In genomic region chr12:102565086-102565485, GRCm38 (mm10) we compare ENCODE assay signal across 26 mouse cellular contexts. TPM values are rescaled to one million over a fixed set of nuclear protein-coding genes. Genes with fewer than 3 reads are reported as not detected.
A peak's percentile ranks its signal among the peaks of the same experiment; 100 is the strongest.
DNase-seq lines count a peak whose midpoint lies in the region; ATAC-seq and TF ChIP-seq lines count a peak whose summit lies in the region.
"Had no signal": no experiment of that assay in that cellular context is flagged by ENCODE, and none has a peak within 500 bp of the region (broad histone marks: within the 10 kb centered on the region; RNA-seq: fewer than 3 reads in every experiment).

No protein-coding gene starts in this region.

- H3K9me3 ChIP-seq in liver, postnatal 0 days (ENCODE audit: low read length): no peaks in the 10 kb centered on the region
- H3K9me3 ChIP-seq in intestine, embryonic 15.5 days: no peaks in the 10 kb centered on the region
- H3K9me3 ChIP-seq in liver, embryonic 14.5 days (ENCODE audit: control insufficient read depth, low read length): no peaks in the 10 kb centered on the region
- H3K9me3 ChIP-seq: embryonic facial prominence, embryonic 12.5 days; G1E; heart, embryonic 13.5 days; midbrain, embryonic 12.5 days had no signal

- no peaks in the 10 kb centered on the region for H3K4me1 ChIP-seq in liver, postnatal 0 days (ENCODE audit: insufficient read depth)
- no peaks in the 10 kb centered on the region for H3K4me1 ChIP-seq in intestine, embryonic 15.5 days (replicated peaks)
- H3K4me1 ChIP-seq in liver, embryonic 14.5 days (replicated peaks; ENCODE audit: control insufficient read depth in 2 of 2, insufficient read depth in 2 of 2, low read length in 1 of 2): peaks cover 7 to 15% of the 10 kb centered on the region in 2 experiments
- H3K4me1 ChIP-seq: embryonic facial prominence, embryonic 12.5 days; heart, embryonic 13.5 days; midbrain, embryonic 12.5 days had no signal

- H3K4me3 ChIP-seq in liver, postnatal 0 days (ENCODE audit: low read depth, low read length): no peak overlapping the region
- no peak overlapping the region for H3K4me3 ChIP-seq in intestine, embryonic 15.5 days (replicated peaks)
- no peak overlapping the region for H3K4me3 ChIP-seq in liver, embryonic 14.5 days (ENCODE audit: insufficient read depth in 1 of 2, low read depth in 2 of 2, low read length in 2 of 2)
- H3K4me3 ChIP-seq: embryonic facial prominence, embryonic 12.5 days; heart, embryonic 13.5 days; midbrain, embryonic 12.5 days had no signal

- no peaks in the 10 kb centered on the region for H3K27me3 ChIP-seq in liver, postnatal 0 days (ENCODE audit: insufficient read depth, low read length)
- no peaks in the 10 kb centered on the region for H3K27me3 ChIP-seq in intestine, embryonic 15.5 days (replicated peaks)
- H3K27me3 ChIP-seq in liver, embryonic 14.5 days (ENCODE audit: control insufficient read depth, insufficient read depth, low read length): no peaks in the 10 kb centered on the region
- H3K27me3 ChIP-seq: CH12.LX; embryonic facial prominence, embryonic 12.5 days; midbrain, embryonic 12.5 days had no signal

- TF ChIP-seq EP300 in liver, postnatal 0 days (IDR thresholded peaks at IDR 0.05; ENCODE audit: low read depth): no peak
- TF ChIP-seq EP300 in liver, embryonic 14.5 days (IDR thresholded peaks at IDR 0.05; ENCODE audit: low read depth): peak; percentile 41; the same call in 1 of the 2 replicates

- no peak for TF ChIP-seq CTCF in liver, postnatal 0 days (IDR thresholded peaks at IDR 0.05; ENCODE audit: low read depth)
- no peak for TF ChIP-seq CTCF in liver, embryonic 14.5 days (IDR thresholded peaks at IDR 0.05; ENCODE audit: low read depth)

- H3K27ac ChIP-seq in liver, postnatal 0 days (ENCODE audit: low read depth): no peak overlapping the region
- no peak overlapping the region for H3K27ac ChIP-seq in intestine, embryonic 15.5 days
- no peak overlapping the region for H3K27ac ChIP-seq in liver, embryonic 14.5 days
- H3K27ac ChIP-seq: embryonic facial prominence, embryonic 12.5 days; heart, embryonic 13.5 days; hindbrain, postnatal 0 days; kidney, postnatal 0 days; midbrain, embryonic 12.5 days had no signal

- WGBS in liver, postnatal 0 days (ENCODE audit: insufficient replicate concordance): 42% methylated on average over 6 of the region's 6 CpGs
- 67% methylated on average over 6 of the region's 6 CpGs for WGBS in intestine, embryonic 15.5 days
- 19% methylated on average over 6 of the region's 6 CpGs for WGBS in liver, embryonic 14.5 days (ENCODE audit: insufficient replicate concordance)

- no peak overlapping the region for H3K9ac ChIP-seq in liver, postnatal 0 days (replicated peaks)
- H3K9ac ChIP-seq in intestine, embryonic 15.5 days: no peak overlapping the region
- H3K9ac ChIP-seq in liver, embryonic 14.5 days (replicated peaks): no peak overlapping the region
- H3K9ac ChIP-seq: embryonic facial prominence, embryonic 12.5 days; heart, embryonic 13.5 days; midbrain, embryonic 12.5 days had no signal

- H3K36me3 ChIP-seq in liver, postnatal 0 days (replicated peaks; ENCODE audit: insufficient read depth, low read length): no peaks in the 10 kb centered on the region; the same call in 1 of the 2 replicates
- 0 out of 2 replicates have a peak, but pooled peaks cover 2% of the 10 kb centered on the region for H3K36me3 ChIP-seq in intestine, embryonic 15.5 days
- H3K36me3 ChIP-seq in liver, embryonic 14.5 days (replicated peaks; ENCODE audit: control insufficient read depth, insufficient read depth, low read depth): no peaks in the 10 kb centered on the region
- H3K36me3 ChIP-seq: heart, embryonic 13.5 days; midbrain, embryonic 12.5 days had no signal

- no peak overlapping the region for H3K4me2 ChIP-seq in liver, postnatal 0 days (ENCODE audit: low read depth, low read length)
- no peak overlapping the region for H3K4me2 ChIP-seq in intestine, embryonic 15.5 days (replicated peaks)
- peak overlapping the region; percentile 28 for H3K4me2 ChIP-seq in liver, embryonic 14.5 days (ENCODE audit: low read depth)
- H3K4me2 ChIP-seq: embryonic facial prominence, embryonic 12.5 days; heart, embryonic 13.5 days; midbrain, embryonic 12.5 days had no signal

- DNase-seq in liver: peak; percentile 71
- DNase-seq in liver, postnatal 0 days: no peak
- DNase-seq in liver, embryonic 14.5 days (ENCODE audit: low read depth in 3 of 3, low spot score in 3 of 3): peak; percentile 37 to 49 (median 42)
- DNase-seq in spleen, adult 18-20 months: no peak
- DNase-seq in adrenal gland, postnatal 14 days: no peak
- no peak for DNase-seq in kidney, postnatal 36 days
- DNase-seq: adrenal gland, postnatal 36 days; B cell, adult 2 months; gastrocnemius, postnatal 25 days; heart, adult 18-20 months; heart, postnatal 14 days; kidney, adult 2 months; lung, adult 18-20 months; lung, postnatal 10 days; thymus, adult 18-20 months; thymus, postnatal 36 days had no signal

- no peak for ATAC-seq in liver, postnatal 0 days
- peak; percentile 48 for ATAC-seq in intestine, embryonic 15.5 days
- peak; percentile 87 for ATAC-seq in liver, embryonic 14.5 days (ENCODE audit: insufficient read depth)
- ATAC-seq: activated CD4-positive, CD25-positive, alpha-beta regulatory T cell, adult 4 months; hindbrain, postnatal 0 days had no signal

RNA-seq across cellular contexts. Expression of gene Chga, which starts 10.3 kb away (rescaled TPM):
- polyA plus RNA-seq in liver, postnatal 0 days (2015; fragmentation: Nextera tagmentation; extraction: Ambion mirVana): 0.45 and 0.83 TPM in 2 replicates
- 26.2 and 27.3 TPM in 2 replicates for polyA plus RNA-seq in intestine, embryonic 15.5 days (2015; fragmentation: Nextera tagmentation; extraction: Ambion mirVana)
- 0.87 and 1.2 TPM in 2 replicates for polyA plus RNA-seq in liver, embryonic 14.5 days (2012; rRNA removed)
- polyA plus RNA-seq in liver, embryonic 14.5 days (2014; fragmentation: Nextera tagmentation; extraction: Ambion mirVana): 1.9 and 2.7 TPM in 2 replicates
- 1,531 and 1,561 TPM in 2 replicates for total RNA-seq in adrenal gland, postnatal 14 days (2021)
- total RNA-seq: CH12.LX; gastrocnemius, postnatal 25 days; heart, adult 18-20 months; neutrophil, adult 5-6 weeks had no signal
- polyA plus RNA-seq: activated CD4-positive, CD25-positive, alpha-beta regulatory T cell, adult 4 months; G1E had no signal

Comparison
In these comparisons a context has a peak if more than half of its experiments do, and no peak if none do; other contexts are left out.
1. DNase-seq: peak in liver (single experiment) and liver, embryonic 14.5 days (3 of 3); none in liver, postnatal 0 days (single experiment), spleen, adult 18-20 months (0 of 2), adrenal gland, postnatal 14 days (single experiment) and kidney, postnatal 36 days (0 of 2).